In the genomic region with DNA sequence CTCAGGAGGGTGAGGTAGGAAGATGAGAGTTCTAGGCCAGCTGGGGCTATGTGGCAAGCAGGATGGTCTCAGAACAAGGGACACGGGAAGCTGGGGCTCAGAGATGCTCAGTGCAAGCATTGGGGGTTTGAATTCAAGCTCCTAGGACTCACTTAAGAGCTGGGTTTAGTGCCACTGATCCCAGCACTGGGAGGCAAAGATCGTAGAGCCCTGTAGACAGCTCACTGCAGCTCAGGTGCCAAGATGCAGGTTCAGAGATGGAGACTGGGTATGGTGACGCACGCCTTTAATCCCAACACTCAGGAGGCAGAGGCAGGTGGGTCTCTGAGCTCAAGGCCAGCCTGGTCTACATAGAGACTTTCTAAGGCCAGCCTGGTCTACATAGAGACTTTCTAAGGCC, we compare ENCODE assay signal across 23 mouse cellular contexts.
"Had no signal": no experiment of that assay in that cellular context is flagged by ENCODE, and none has a peak within 500 bp of the region (broad histone marks: within the 10 kb centered on the region; RNA-seq: fewer than 3 reads in every experiment).

No protein-coding gene starts in this region.

- H3K4me1 ChIP-seq: heart, embryonic 10.5 days; heart, embryonic 12.5 days; hindbrain, embryonic 13.5 days; hindbrain, embryonic 15.5 days; intestine, embryonic 15.5 days; kidney, embryonic 15.5 days; limb, embryonic 13.5 days; limb, embryonic 15.5 days had no signal

- ATAC-seq: hindbrain, postnatal 0 days; intestine, embryonic 15.5 days had no signal

- DNase-seq: gastrocnemius, postnatal 14 days; gastrocnemius, postnatal 36 days; heart, adult 18-20 months; heart, postnatal 10 days; kidney, adult 11 months; kidney, adult 2 months; kidney, adult 9 months; kidney, postnatal 14 days; kidney, postnatal 36 days; layer of hippocampus, adult 9-11 months; layer of hippocampus, postnatal 36 days; left cerebral cortex, postnatal 4 days had no signal

- H3K9ac ChIP-seq: heart, embryonic 12.5 days; hindbrain, embryonic 13.5 days; hindbrain, embryonic 15.5 days; intestine, embryonic 15.5 days; kidney, embryonic 15.5 days; limb, embryonic 13.5 days; limb, embryonic 15.5 days; liver, embryonic 14.5 days had no signal

- H3K9me3 ChIP-seq: heart, embryonic 10.5 days; heart, embryonic 12.5 days; hindbrain, embryonic 13.5 days; hindbrain, embryonic 15.5 days; intestine, embryonic 15.5 days; kidney, embryonic 15.5 days; limb, embryonic 13.5 days; limb, embryonic 15.5 days had no signal

- H3K27ac ChIP-seq: heart, embryonic 10.5 days; hindbrain, embryonic 13.5 days; hindbrain, embryonic 15.5 days; hindbrain, postnatal 0 days; intestine, embryonic 15.5 days; kidney, embryonic 15.5 days; kidney, postnatal 0 days; limb, embryonic 13.5 days; limb, embryonic 15.5 days; liver, embryonic 14.5 days had no signal

- H3K27me3 ChIP-seq: heart, embryonic 12.5 days; hindbrain, embryonic 13.5 days; hindbrain, embryonic 15.5 days; intestine, embryonic 15.5 days; kidney, embryonic 15.5 days; limb, embryonic 13.5 days; limb, embryonic 15.5 days had no signal

- H3K4me2 ChIP-seq: heart, embryonic 12.5 days; hindbrain, embryonic 13.5 days; hindbrain, embryonic 15.5 days; intestine, embryonic 15.5 days; kidney, embryonic 15.5 days; limb, embryonic 13.5 days; limb, embryonic 15.5 days had no signal

- H3K4me3 ChIP-seq: heart, embryonic 10.5 days; heart, embryonic 12.5 days; hindbrain, embryonic 13.5 days; hindbrain, embryonic 15.5 days; intestine, embryonic 15.5 days; kidney, embryonic 15.5 days; limb, embryonic 13.5 days; limb, embryonic 15.5 days had no signal
